In genomic region chr7:37624759-37625340, GRCm38 (mm10) we compare ENCODE assay signal across 8 mouse cellular contexts.
A peak's percentile ranks its signal among the peaks of the same experiment; 100 is the strongest.
DNase-seq lines count a peak whose midpoint lies in the region; ATAC-seq lines count a peak whose summit lies in the region.

No protein-coding gene starts in this region.

- peaks cover 25% of the 10 kb centered on the region for H3K27me3 ChIP-seq in heart, embryonic 11.5 days (ENCODE audit: control insufficient read depth, insufficient read depth, low read length)
- H3K27me3 ChIP-seq in embryonic facial prominence, embryonic 13.5 days: peaks cover 39% of the 10 kb centered on the region
- peaks cover 13% of the 10 kb centered on the region; the same call in 1 of the 2 replicates for H3K27me3 ChIP-seq in intestine, embryonic 15.5 days (replicated peaks)
- no peaks in the 10 kb centered on the region for H3K27me3 ChIP-seq in neural tube, embryonic 15.5 days (replicated peaks)

- H3K27ac ChIP-seq in heart, embryonic 11.5 days (ENCODE audit: low read depth, low read length): no peak overlapping the region
- H3K27ac ChIP-seq in embryonic facial prominence, embryonic 13.5 days: no peak overlapping the region
- no peak overlapping the region for H3K27ac ChIP-seq in intestine, embryonic 15.5 days
- H3K27ac ChIP-seq in neural tube, embryonic 15.5 days (replicated peaks): peak overlapping the region; percentile 88

- H3K4me3 ChIP-seq in heart, embryonic 11.5 days (ENCODE audit: low read depth, low read length): peak overlapping the region; percentile 46
- peak overlapping the region; percentile 53 for H3K4me3 ChIP-seq in embryonic facial prominence, embryonic 13.5 days
- H3K4me3 ChIP-seq in intestine, embryonic 15.5 days (replicated peaks): peak overlapping the region; percentile 42
- H3K4me3 ChIP-seq in neural tube, embryonic 15.5 days (replicated peaks): peak overlapping the region; percentile 49

- no peaks in the 10 kb centered on the region for H3K9me3 ChIP-seq in heart, embryonic 11.5 days (replicated peaks; ENCODE audit: control insufficient read depth, low read length)
- H3K9me3 ChIP-seq in embryonic facial prominence, embryonic 13.5 days: no peaks in the 10 kb centered on the region
- no peaks in the 10 kb centered on the region for H3K9me3 ChIP-seq in intestine, embryonic 15.5 days
- H3K9me3 ChIP-seq in neural tube, embryonic 15.5 days (replicated peaks): no peaks in the 10 kb centered on the region

- no peaks in the 10 kb centered on the region for H3K36me3 ChIP-seq in heart, embryonic 11.5 days (ENCODE audit: control insufficient read depth, insufficient read depth, low read length)
- no peaks in the 10 kb centered on the region for H3K36me3 ChIP-seq in embryonic facial prominence, embryonic 13.5 days
- H3K36me3 ChIP-seq in intestine, embryonic 15.5 days: no peaks in the 10 kb centered on the region
- H3K36me3 ChIP-seq in neural tube, embryonic 15.5 days: no peaks in the 10 kb centered on the region

- H3K9ac ChIP-seq in heart, embryonic 11.5 days (ENCODE audit: low read depth, low read length): peak overlapping the region; percentile 56; the same call in 1 of the 2 replicates
- peak overlapping the region; percentile 60 for H3K9ac ChIP-seq in embryonic facial prominence, embryonic 13.5 days
- 0 out of 2 replicates have a peak overlapping the region, but pooled peaks have one; percentile 34 for H3K9ac ChIP-seq in intestine, embryonic 15.5 days
- H3K9ac ChIP-seq in neural tube, embryonic 15.5 days (replicated peaks): peak overlapping the region; percentile 55

- ATAC-seq in heart, embryonic 11.5 days (replicated peaks; ENCODE audit: insufficient number of reproducible peaks, low FRiP score, low TSS enrichment): no peak
- 0 out of 2 replicates have a peak, but pooled peaks have one; percentile 33 for ATAC-seq in embryonic facial prominence, embryonic 13.5 days (ENCODE audit: insufficient number of reproducible peaks, insufficient read depth, low FRiP score, low TSS enrichment, low read depth)
- ATAC-seq in intestine, embryonic 15.5 days: peak; percentile 31
- peak; percentile 43 for ATAC-seq in neural tube, embryonic 15.5 days (ENCODE audit: low FRiP score)

- WGBS in heart, embryonic 11.5 days (ENCODE audit: insufficient replicate concordance): 7% methylated on average over 20 of the region's 20 CpGs
- WGBS in embryonic facial prominence, embryonic 13.5 days: 2% methylated on average over 20 of the region's 20 CpGs
- WGBS in intestine, embryonic 15.5 days: 12% methylated on average over 20 of the region's 20 CpGs
- WGBS in neural tube, embryonic 15.5 days: 2% methylated on average over 20 of the region's 20 CpGs

- H3K4me1 ChIP-seq in heart, embryonic 11.5 days (ENCODE audit: control insufficient read depth, insufficient read depth, low read length): no peaks in the 10 kb centered on the region
- peaks cover 7% of the 10 kb centered on the region for H3K4me1 ChIP-seq in embryonic facial prominence, embryonic 13.5 days
- H3K4me1 ChIP-seq in intestine, embryonic 15.5 days (replicated peaks): 0 out of 2 replicates have a peak, but pooled peaks cover 4% of the 10 kb centered on the region
- peaks cover 41% of the 10 kb centered on the region for H3K4me1 ChIP-seq in neural tube, embryonic 15.5 days

- DNase-seq in heart, adult 18-20 months: no peak
- peak; percentile 41 for DNase-seq in ZHBTc4 (ENCODE audit: low read depth, low spot score)
- DNase-seq in frontal cortex, postnatal 25 days (ENCODE audit: low spot score in 2 of 2): no peak
- DNase-seq in urinary bladder, postnatal 25 days (ENCODE audit: low spot score): no peak

- peak overlapping the region; percentile 89 for H3K4me2 ChIP-seq in heart, embryonic 11.5 days
- peak overlapping the region; percentile 82 for H3K4me2 ChIP-seq in embryonic facial prominence, embryonic 13.5 days
- peak overlapping the region; percentile 91 for H3K4me2 ChIP-seq in intestine, embryonic 15.5 days (replicated peaks)
- peak overlapping the region; percentile 84 for H3K4me2 ChIP-seq in neural tube, embryonic 15.5 days
